Mouse (Mus musculus): ENCODE data around the gene Fpr1. TPM values are rescaled to one million over a fixed set of nuclear protein-coding genes. Genes with fewer than 3 reads are reported as not detected.
A peak's percentile ranks its signal among the peaks of the same experiment; 100 is the strongest.
"Not testable (repeated sequence)": the region's sequence is repeated elsewhere in the genome, so short reads cannot be mapped to it uniquely, and the experiment has no call there.

Fpr1 gene
- not detected in 2 replicates for polyA plus RNA-seq (2014; fragmentation: Nextera tagmentation; extraction: Ambion mirVana)

DNA sequence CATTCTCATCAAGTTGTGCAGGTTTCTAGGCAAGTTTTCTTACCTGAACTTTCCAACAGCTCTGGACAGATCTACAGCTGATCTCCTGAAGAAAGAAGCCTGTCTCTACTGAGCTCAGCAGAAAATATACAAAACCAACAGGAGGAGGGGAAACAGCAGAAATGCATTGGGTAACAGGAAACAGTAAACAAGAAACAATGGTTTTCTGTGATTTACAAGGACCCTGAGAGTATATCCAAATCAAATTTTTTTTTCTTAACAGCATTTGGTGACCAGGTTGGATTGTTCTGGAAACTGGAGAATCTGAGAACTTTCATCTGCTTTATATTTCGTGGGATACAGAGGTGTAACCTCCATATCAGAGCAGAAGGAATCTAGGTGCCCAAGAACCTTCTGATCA, at the start of gene Fpr1:
Gene Fpr1, minus strand, starts transcription at position 101 of the 400 bp plus-strand sequence.
- Histone ChIP-seq H3K9me3 (ENCODE audit: control insufficient read depth, low read length) (no peaks in the 10 kb centered on the region), H3K9ac (ENCODE audit: low read length) (no peak within 1 kb of the TSS), H3K27me3 (ENCODE audit: control insufficient read depth, insufficient read depth, low read length) (no peaks in the 10 kb centered on the region), H3K36me3 (ENCODE audit: control insufficient read depth, insufficient read depth, low read length) (no peaks in the 10 kb centered on the region), H3K4me2 (ENCODE audit: low read depth) (no peak within 1 kb of the TSS), H3K4me1 (ENCODE audit: control insufficient read depth, insufficient read depth, low read length) (no peaks in the 10 kb centered on the region), H3K4me3 (ENCODE audit: low read depth, low read length) (no peak within 1 kb of the TSS), H3K27ac (ENCODE audit: low read depth, low read length) (no peak within 1 kb of the TSS)
- no peak for ATAC-seq (ENCODE audit: insufficient read depth, low FRiP score, low TSS enrichment)
- 71% methylated on average over 1 of the region's 1 CpGs for WGBS
- no peak for DNase-seq (ENCODE audit: low spot score)

DNA sequence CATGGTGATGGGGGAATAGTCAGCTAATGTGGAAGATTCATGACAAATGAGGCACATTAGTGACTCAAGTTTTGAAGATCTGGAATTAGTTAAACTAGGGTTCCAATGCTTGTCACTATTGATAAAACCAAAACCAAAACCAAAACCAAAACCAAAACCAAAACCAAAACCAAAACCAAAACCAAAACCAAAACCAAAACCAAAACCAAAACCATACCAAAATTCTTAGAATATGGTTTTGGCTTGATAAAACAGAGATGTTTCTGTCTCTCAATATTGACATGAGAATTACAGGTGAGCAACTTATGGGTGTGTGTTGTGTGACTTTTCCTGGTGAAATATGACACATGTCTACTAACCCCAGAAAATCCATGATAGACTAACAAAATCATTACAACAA, 34.0 kb upstream of the Fpr1 start:
- Histone ChIP-seq H3K4me3 (ENCODE audit: low read depth, low read length) (no peak overlapping the region), H3K27ac (ENCODE audit: low read depth, low read length) (no peak overlapping the region), H3K36me3 (ENCODE audit: control insufficient read depth, insufficient read depth, low read length) (no peaks in the 10 kb centered on the region), H3K4me1 (ENCODE audit: control insufficient read depth, insufficient read depth, low read length) (no peaks in the 10 kb centered on the region), H3K9ac (ENCODE audit: low read length) (no peak overlapping the region), H3K9me3 (ENCODE audit: control insufficient read depth, low read length) (no peaks in the 10 kb centered on the region), H3K4me2 (ENCODE audit: low read depth) (no peak overlapping the region), H3K27me3 (ENCODE audit: control insufficient read depth, insufficient read depth, low read length) (no peaks in the 10 kb centered on the region)
- no peak for DNase-seq (ENCODE audit: low spot score)
- no peak for ATAC-seq (ENCODE audit: insufficient read depth, low FRiP score, low TSS enrichment)

DNA sequence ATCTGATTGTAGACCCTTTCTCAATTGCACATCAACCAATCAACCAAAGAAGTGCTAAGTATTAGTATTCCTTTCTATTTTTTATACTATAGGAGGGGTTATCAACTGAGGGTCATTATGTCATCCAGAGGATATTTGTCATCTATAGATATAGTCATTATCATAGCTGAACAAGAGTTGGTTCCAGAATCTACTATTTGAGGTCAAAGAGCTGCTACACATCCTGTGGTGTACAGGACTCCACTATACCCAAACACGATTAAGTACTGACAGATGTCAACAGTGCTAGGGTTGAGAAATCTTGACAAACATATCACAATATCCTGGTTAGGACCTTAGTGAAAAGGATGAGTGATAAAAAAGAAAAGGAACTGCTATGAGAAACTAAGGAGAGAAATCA, 33.6 kb upstream of the Fpr1 start:
- 89% methylated on average over 1 of the region's 1 CpGs for WGBS
- no peaks in the 10 kb centered on the region for H3K36me3 ChIP-seq (ENCODE audit: control insufficient read depth, insufficient read depth, low read length)
- no peak for ATAC-seq (ENCODE audit: insufficient read depth, low FRiP score, low TSS enrichment)

DNA sequence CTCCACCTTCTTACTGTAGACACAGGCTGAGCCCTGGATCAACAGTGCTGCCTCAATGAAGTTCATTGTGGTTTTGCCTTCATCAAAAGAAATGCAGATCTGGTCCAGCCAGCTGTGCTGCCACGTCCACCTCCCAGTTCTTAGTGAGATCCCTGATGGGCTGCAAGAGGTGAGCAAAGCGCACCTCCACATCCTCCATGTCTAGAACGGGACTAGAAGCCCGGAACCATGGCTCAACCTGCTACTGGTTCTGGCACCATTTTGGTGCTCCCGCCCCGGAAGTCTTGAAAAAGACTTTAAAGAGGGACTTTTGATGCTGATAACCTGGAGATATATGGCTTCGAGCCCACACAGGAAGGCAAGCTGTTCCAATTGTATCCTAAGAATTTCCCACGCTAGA, 28.9 kb upstream of the Fpr1 start:
- ATAC-seq (ENCODE audit: insufficient read depth, low FRiP score, low TSS enrichment); H3K4me1 ChIP-seq (ENCODE audit: control insufficient read depth, insufficient read depth, low read length); H3K36me3 ChIP-seq (ENCODE audit: control insufficient read depth, insufficient read depth, low read length); H3K27me3 ChIP-seq (ENCODE audit: control insufficient read depth, insufficient read depth, low read length); H3K4me2 ChIP-seq (ENCODE audit: low read depth); H3K4me3 ChIP-seq (ENCODE audit: low read depth, low read length); H3K9me3 ChIP-seq (ENCODE audit: control insufficient read depth, low read length); H3K27ac ChIP-seq (ENCODE audit: low read depth, low read length); H3K9ac ChIP-seq (ENCODE audit: low read length); DNase-seq (ENCODE audit: low spot score): not testable (repeated sequence)
- 90% methylated on average over 8 of the region's 8 CpGs for WGBS

More for the DNA sequence above, 33.6 kb upstream of the Fpr1 start:
- H3K4me2 ChIP-seq (ENCODE audit: low read depth), result no peak overlapping the region
- H3K27me3 ChIP-seq (ENCODE audit: control insufficient read depth, insufficient read depth, low read length), result no peaks in the 10 kb centered on the region
- DNase-seq (ENCODE audit: low spot score), result no peak
- no peaks in the 10 kb centered on the region for H3K4me1 ChIP-seq (ENCODE audit: control insufficient read depth, insufficient read depth, low read length)
- no peaks in the 10 kb centered on the region for H3K9me3 ChIP-seq (ENCODE audit: control insufficient read depth, low read length)
- no peak overlapping the region for H3K27ac ChIP-seq (ENCODE audit: low read depth, low read length)
- H3K9ac ChIP-seq (ENCODE audit: low read length), result no peak overlapping the region
- H3K4me3 ChIP-seq (ENCODE audit: low read depth, low read length), result no peak overlapping the region

DNA sequence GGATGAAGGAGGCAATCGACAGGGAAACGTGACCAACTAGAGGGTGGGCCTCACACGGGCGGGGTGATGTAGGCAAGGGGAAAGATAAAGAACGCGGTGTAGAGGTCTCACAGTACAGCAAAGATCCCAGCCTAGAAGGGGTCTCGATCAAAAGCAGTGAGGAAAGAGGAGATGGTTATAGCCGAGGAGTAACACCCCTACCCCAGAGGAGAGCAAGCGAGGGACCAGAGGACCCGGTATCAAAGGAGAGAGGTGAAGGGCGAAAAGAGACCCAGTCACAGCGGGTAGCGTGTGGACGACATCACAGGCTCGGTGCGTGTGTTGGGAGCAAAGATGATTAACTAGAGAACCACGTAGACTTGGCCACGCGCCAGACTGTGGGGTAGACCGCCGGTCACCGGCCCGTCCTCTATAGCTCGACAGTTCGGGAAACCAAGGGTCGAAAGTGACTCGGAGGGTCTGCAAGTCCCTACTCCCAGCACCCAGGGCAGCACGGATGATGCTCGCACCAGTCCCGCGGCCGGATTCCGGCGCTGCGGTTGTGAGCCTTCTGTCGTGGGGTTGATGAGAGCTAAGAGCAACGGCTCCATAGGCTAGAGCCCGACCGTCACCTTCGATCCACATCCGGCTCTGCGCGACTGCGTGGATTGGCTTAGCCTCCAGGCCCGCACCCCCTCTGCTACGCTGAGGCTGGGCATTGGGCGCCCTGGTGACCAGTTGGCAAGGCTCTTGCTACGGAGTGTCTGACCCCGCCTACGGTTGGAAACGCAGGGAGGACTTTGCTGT, 26.1 kb upstream of the Fpr1 start:
- no peaks in the 10 kb centered on the region for H3K36me3 ChIP-seq (ENCODE audit: control insufficient read depth, insufficient read depth, low read length)
- H3K27ac ChIP-seq (ENCODE audit: low read depth, low read length), result no peak overlapping the region
- DNase-seq (ENCODE audit: low spot score) (peak; percentile 87), ATAC-seq (ENCODE audit: insufficient read depth, low FRiP score, low TSS enrichment) (peak; percentile 100)
- WGBS, result 16% methylated on average over 51 of the region's 51 CpGs
- H3K9me3 ChIP-seq (ENCODE audit: control insufficient read depth, low read length), result no peaks in the 10 kb centered on the region
- H3K4me3 ChIP-seq (ENCODE audit: low read depth, low read length), result peak overlapping the region; percentile 40
- no peaks in the 10 kb centered on the region for H3K27me3 ChIP-seq (ENCODE audit: control insufficient read depth, insufficient read depth, low read length)
- H3K9ac ChIP-seq (ENCODE audit: low read length), result peak overlapping the region; percentile 64
- H3K4me1 ChIP-seq (ENCODE audit: control insufficient read depth, insufficient read depth, low read length), result no peaks in the 10 kb centered on the region
- H3K4me2 ChIP-seq (ENCODE audit: low read depth), result peak overlapping the region; percentile 59

DNA sequence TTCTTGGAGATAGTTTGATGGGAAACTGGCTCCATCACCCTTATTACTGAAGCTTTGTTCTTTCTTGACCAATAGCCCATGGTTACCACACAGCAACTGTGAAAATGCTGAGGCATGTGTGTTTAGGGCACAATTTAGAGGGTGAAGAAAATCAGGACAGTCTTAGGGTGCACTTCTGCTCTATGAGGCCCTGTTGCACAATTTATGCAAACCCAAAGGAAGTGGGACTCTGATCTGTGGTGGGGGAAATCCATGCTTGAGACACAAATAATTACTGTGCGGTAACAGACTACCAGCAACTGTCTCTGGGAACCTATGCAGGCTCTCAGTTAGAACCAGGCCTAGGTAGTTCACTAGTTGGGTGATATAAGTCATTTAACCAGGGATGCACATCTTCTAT, 17.0 kb upstream of the Fpr1 start:
- WGBS, result 90% methylated on average over 1 of the region's 1 CpGs

DNA sequence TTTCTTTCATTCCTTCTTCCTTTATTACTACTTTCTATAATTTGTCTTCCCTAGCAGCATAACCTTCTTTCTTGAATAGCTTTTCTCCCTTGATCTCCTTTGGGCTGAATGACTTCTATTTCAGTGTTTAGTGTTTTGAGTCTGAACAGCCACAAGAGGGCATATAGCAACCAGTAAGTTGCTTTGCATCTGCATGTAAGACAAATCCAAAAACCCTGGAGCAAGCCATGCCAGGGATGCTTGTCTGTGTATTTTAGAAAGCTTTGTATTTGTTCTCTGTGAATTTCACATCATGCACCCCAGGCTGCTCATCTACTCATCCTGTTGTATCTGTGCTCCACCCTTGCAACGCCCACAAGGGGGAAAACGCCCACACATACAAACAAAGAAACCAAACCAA, 15.5 kb upstream of the Fpr1 start:
- DNase-seq (ENCODE audit: low spot score), result no peak

More for the DNA sequence above, 17.0 kb upstream of the Fpr1 start:
- Histone ChIP-seq H3K4me3 (ENCODE audit: low read depth, low read length) (no peak overlapping the region), H3K36me3 (ENCODE audit: control insufficient read depth, insufficient read depth, low read length) (no peaks in the 10 kb centered on the region), H3K4me1 (ENCODE audit: control insufficient read depth, insufficient read depth, low read length) (no peaks in the 10 kb centered on the region), H3K27ac (ENCODE audit: low read depth, low read length) (no peak overlapping the region), H3K27me3 (ENCODE audit: control insufficient read depth, insufficient read depth, low read length) (no peaks in the 10 kb centered on the region), H3K9me3 (ENCODE audit: control insufficient read depth, low read length) (no peaks in the 10 kb centered on the region), H3K9ac (ENCODE audit: low read length) (no peak overlapping the region), H3K4me2 (ENCODE audit: low read depth) (no peak overlapping the region)
- ATAC-seq (ENCODE audit: insufficient read depth, low FRiP score, low TSS enrichment) (no peak), DNase-seq (ENCODE audit: low spot score) (no peak)

DNA sequence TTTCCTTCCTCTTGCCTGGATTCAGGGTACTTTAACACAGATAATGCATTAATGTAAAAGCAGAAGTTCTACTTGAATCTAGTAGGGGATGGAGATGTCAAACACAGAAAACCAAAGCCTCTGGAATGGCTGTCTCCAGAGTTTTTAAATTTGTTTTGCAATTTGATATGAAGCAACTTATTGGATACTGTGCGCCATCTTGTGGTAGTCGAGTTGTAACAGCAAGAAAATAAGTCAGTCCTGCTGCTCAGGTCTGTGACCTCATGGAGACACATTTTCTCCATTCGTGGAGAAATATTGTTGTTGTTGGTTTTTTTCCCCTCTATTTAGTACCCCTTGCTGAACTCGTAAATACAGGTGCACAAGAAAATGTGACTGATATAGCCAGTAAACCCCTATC, 12.3 kb upstream of the Fpr1 start:
- Histone ChIP-seq H3K27ac (ENCODE audit: low read depth, low read length) (no peak overlapping the region), H3K27me3 (ENCODE audit: control insufficient read depth, insufficient read depth, low read length) (no peaks in the 10 kb centered on the region), H3K4me1 (ENCODE audit: control insufficient read depth, insufficient read depth, low read length) (no peaks in the 10 kb centered on the region), H3K9ac (ENCODE audit: low read length) (no peak overlapping the region), H3K36me3 (ENCODE audit: control insufficient read depth, insufficient read depth, low read length) (no peaks in the 10 kb centered on the region), H3K4me2 (ENCODE audit: low read depth) (no peak overlapping the region), H3K4me3 (ENCODE audit: low read depth, low read length) (no peak overlapping the region), H3K9me3 (ENCODE audit: control insufficient read depth, low read length) (no peaks in the 10 kb centered on the region)
- peak; percentile 56 for DNase-seq (ENCODE audit: low spot score)
- WGBS, result 3% methylated on average over 4 of the region's 4 CpGs
- no peak for ATAC-seq (ENCODE audit: insufficient read depth, low FRiP score, low TSS enrichment)

More for the DNA sequence above, 15.5 kb upstream of the Fpr1 start:
- H3K9me3 ChIP-seq (ENCODE audit: control insufficient read depth, low read length), result no peaks in the 10 kb centered on the region
- no peak overlapping the region for H3K4me3 ChIP-seq (ENCODE audit: low read depth, low read length)
- no peaks in the 10 kb centered on the region for H3K27me3 ChIP-seq (ENCODE audit: control insufficient read depth, insufficient read depth, low read length)
- no peaks in the 10 kb centered on the region for H3K4me1 ChIP-seq (ENCODE audit: control insufficient read depth, insufficient read depth, low read length)
- no peak overlapping the region for H3K9ac ChIP-seq (ENCODE audit: low read length)
- WGBS, result 90% methylated on average over 2 of the region's 2 CpGs
- no peak overlapping the region for H3K27ac ChIP-seq (ENCODE audit: low read depth, low read length)
- H3K36me3 ChIP-seq (ENCODE audit: control insufficient read depth, insufficient read depth, low read length), result no peaks in the 10 kb centered on the region
- H3K4me2 ChIP-seq (ENCODE audit: low read depth), result no peak overlapping the region
- ATAC-seq (ENCODE audit: insufficient read depth, low FRiP score, low TSS enrichment), result no peak

DNA sequence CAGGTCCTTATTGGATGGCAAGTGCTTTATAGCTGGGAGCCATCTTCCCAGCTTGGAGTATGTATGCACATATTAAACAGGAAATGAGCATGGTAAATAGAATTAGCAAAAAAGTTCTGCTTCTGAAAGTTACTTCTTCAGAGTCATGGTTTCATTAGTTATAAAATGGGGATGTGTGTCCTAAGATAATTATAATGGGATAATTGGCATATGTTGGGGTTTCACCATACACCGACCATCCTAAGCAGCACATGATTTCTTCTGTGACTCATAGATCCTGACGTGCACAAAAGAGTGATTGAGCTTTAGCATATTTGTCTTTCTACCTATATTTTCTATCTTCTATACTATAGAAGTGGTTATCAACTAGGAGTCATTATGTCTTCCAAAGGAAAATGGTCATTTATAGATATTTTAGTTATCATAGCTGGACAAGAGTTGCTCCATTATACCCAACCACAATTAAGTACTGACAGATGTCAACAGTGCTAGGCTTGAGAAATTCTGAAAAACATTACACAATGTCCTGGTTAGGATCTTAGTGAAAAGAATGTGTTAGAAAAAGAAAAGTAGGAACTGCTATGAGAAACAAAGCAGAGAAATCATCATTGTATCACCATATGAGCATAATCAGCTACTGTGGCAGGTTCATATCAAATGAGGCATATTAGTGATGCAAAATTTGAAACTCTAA, 6.1 kb upstream of the Fpr1 start:
- H3K27ac ChIP-seq (ENCODE audit: low read depth, low read length), result no peak overlapping the region
- no peak for DNase-seq (ENCODE audit: low spot score)
- H3K36me3 ChIP-seq (ENCODE audit: control insufficient read depth, insufficient read depth, low read length), result no peaks in the 10 kb centered on the region
- H3K4me2 ChIP-seq (ENCODE audit: low read depth), result no peak overlapping the region
- no peak for ATAC-seq (ENCODE audit: insufficient read depth, low FRiP score, low TSS enrichment)
- no peaks in the 10 kb centered on the region for H3K4me1 ChIP-seq (ENCODE audit: control insufficient read depth, insufficient read depth, low read length)
- no peaks in the 10 kb centered on the region for H3K9me3 ChIP-seq (ENCODE audit: control insufficient read depth, low read length)
- no peak overlapping the region for H3K4me3 ChIP-seq (ENCODE audit: low read depth, low read length)
- H3K27me3 ChIP-seq (ENCODE audit: control insufficient read depth, insufficient read depth, low read length), result no peaks in the 10 kb centered on the region
- WGBS, result 94% methylated on average over 2 of the region's 2 CpGs
- H3K9ac ChIP-seq (ENCODE audit: low read length), result no peak overlapping the region

Data from neural tube, embryonic 11.5 days (tissue).